Mouse (Mus musculus): ENCODE results near the gene Mip. TPM values are rescaled to one million over a fixed set of nuclear protein-coding genes. Genes with fewer than 3 reads are reported as not detected.

Mip gene
- polyA plus RNA-seq, 1 experiment from 2014 or later: 0.24 TPM

DNA sequence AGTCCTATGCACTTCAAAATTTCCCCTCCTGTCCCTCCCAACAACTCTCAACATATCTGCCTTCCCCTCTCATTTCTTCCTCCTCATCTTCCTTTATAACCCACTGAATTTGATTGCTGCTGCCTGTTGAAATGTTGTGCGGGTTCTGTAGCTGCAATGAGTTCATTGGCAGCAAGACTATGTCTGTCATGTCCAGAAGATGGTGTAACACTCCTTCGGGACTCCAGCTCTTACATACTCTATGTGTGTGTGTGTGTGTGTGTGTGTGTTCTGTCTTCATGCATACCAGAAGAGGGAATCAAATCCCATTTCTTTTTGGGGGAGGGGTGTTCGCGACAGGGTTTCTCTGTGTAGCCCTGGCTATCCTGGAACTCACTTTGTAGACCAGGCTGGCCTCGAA lies 10.7 kb upstream of the Mip start:
- Histone ChIP-seq H3K4me1 (replicated peaks) (peaks cover 20% of the 10 kb centered on the region), H3K27ac (no peak overlapping the region), H3K27me3 (ENCODE audit: insufficient read depth, poor library complexity, severe bottlenecking) (peaks cover 16% of the 10 kb centered on the region), H3K9me3 (no peaks in the 10 kb centered on the region), H3K4me3 (no peak overlapping the region), H3K36me3 (no peaks in the 10 kb centered on the region)
- WGBS: 83% methylated on average over 5 of the region's 5 CpGs
- DNase-seq (ENCODE audit: low spot score): no peak

DNA sequence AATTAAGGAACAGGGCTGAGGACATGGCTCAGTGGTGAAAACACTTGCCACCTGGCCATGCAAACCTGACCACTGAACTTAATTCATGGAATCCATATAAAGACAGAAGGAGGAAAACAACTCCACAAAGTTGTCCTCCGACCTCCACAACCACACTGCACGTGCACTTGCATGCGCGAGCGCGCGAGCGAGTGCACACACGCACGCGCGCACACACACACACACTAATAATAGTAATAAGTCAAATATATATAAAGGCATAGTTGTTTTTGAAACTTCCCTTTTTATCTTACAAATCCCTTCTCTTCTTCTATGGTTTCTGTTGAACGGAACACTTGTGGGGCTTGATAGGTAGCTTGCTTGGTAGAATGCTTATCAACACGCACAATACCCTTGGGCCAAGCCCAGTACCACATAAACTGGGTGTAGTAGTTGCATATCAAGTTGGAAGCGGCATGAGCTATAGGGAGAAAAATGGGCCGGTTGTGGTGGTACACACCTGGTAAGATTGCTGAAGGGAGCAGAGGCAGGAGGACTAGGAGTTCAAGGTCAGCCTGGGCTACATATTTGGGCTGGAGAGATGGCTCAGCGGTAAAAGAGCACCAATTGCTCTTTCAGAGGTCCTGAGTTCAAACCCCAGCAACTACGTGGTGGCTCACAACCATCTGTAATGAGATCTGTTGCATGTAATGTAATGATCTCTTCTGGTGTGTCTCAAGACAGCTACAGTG lies 7.1 kb upstream of the Mip start:
- H3K9me3 ChIP-seq: no peaks in the 10 kb centered on the region
- H3K36me3 ChIP-seq: no peaks in the 10 kb centered on the region
- H3K4me3 ChIP-seq: no peak overlapping the region
- H3K27me3 ChIP-seq (ENCODE audit: insufficient read depth, poor library complexity, severe bottlenecking): peaks cover 10% of the 10 kb centered on the region
- WGBS: 95% methylated on average over 18 of the region's 18 CpGs
- H3K4me1 ChIP-seq (replicated peaks): peaks cover 4% of the 10 kb centered on the region
- no peak overlapping the region for H3K27ac ChIP-seq
- no peak for DNase-seq (ENCODE audit: low spot score)

GRCm38 (mm10) chr10:128221533-128222286 lies 3.9 kb upstream of the Mip start:
- Histone ChIP-seq H3K36me3 (no peaks in the 10 kb centered on the region), H3K27ac (no peak overlapping the region), H3K4me1 (replicated peaks) (peaks cover 24% of the 10 kb centered on the region), H3K9me3 (no peaks in the 10 kb centered on the region), H3K4me3 (no peak overlapping the region), H3K27me3 (ENCODE audit: insufficient read depth, poor library complexity, severe bottlenecking) (no peaks in the 10 kb centered on the region)
- 62% methylated on average over 16 of the region's 16 CpGs for WGBS
- no peak for DNase-seq (ENCODE audit: low spot score)

DNA sequence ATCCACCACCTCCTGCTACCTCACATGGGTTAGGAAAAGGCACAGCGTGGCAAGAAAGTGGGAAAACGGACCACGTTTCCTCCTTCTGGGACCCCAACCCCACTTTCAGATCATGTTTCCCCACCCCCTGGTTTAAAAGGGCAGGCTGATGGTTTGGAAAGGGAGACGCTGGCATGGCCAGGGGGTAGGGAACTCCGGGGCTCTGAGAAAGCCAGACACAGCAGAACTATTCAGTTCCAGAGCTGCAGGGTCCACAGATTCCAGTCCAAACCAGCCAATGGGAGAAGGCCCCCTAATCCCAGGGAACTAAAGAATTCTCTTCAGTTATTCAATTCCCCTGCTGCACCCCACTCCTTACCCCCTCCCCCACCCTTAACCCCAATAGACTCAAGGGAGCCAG lies 574 bp upstream of the Mip start:
- DNase-seq (ENCODE audit: low spot score): no peak
- 52% methylated on average over 5 of the region's 5 CpGs for WGBS
- Histone ChIP-seq H3K4me1 (replicated peaks) (peaks cover 24% of the 10 kb centered on the region), H3K27me3 (ENCODE audit: insufficient read depth, poor library complexity, severe bottlenecking) (no peaks in the 10 kb centered on the region), H3K36me3 (no peaks in the 10 kb centered on the region), H3K9me3 (no peaks in the 10 kb centered on the region), H3K4me3 (peak overlapping the region; percentile 1; the same call in 1 of the 2 replicates), H3K27ac (no peak overlapping the region)

DNA sequence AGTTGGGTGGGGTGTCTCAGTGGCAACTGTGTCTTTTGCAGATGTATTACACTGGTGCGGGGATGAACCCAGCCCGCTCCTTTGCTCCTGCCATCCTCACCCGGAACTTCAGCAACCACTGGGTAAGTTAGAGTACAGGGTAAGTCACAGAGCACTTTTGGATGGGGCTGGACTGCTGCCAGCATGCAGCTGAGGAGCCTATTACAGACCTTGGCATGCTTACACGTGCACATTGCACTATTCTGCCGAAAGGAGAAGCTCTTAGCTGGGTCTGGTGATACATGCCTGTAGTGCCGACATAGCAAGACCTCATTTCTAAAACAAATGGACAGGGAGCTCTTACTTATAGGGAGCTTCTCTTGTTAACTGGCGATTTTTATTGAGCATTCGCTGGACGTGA lies 2.0 kb downstream of the Mip start:
- no peak for DNase-seq (ENCODE audit: low spot score)
- no peaks in the 10 kb centered on the region for H3K27me3 ChIP-seq (ENCODE audit: insufficient read depth, poor library complexity, severe bottlenecking)
- H3K9me3 ChIP-seq: no peaks in the 10 kb centered on the region
- H3K36me3 ChIP-seq: no peaks in the 10 kb centered on the region
- WGBS: 90% methylated on average over 9 of the region's 9 CpGs
- no peak overlapping the region for H3K4me3 ChIP-seq
- peaks cover 31% of the 10 kb centered on the region for H3K4me1 ChIP-seq (replicated peaks)
- no peak overlapping the region for H3K27ac ChIP-seq

- Histone ChIP-seq H3K27me3 (ENCODE audit: insufficient read depth, poor library complexity, severe bottlenecking) (no peaks in the 10 kb centered on the region), H3K4me1 (replicated peaks) (peaks cover 35% of the 10 kb centered on the region), H3K4me3 (no peak overlapping the region), H3K9me3 (no peaks in the 10 kb centered on the region), H3K27ac (no peak overlapping the region), H3K36me3 (no peaks in the 10 kb centered on the region)
- WGBS: 96% methylated on average over 8 of the region's 8 CpGs
- DNase-seq (ENCODE audit: low spot score): no peak
Measured at GRCm38 (mm10) chr10:128228009-128228408, 2.4 kb downstream of the Mip start.

- WGBS: 82% methylated on average over 12 of the region's 12 CpGs
- H3K4me3 ChIP-seq: no peak overlapping the region
Measured at GRCm38 (mm10) chr10:128230582-128230981, 4.9 kb downstream of the Mip start.

GRCm38 (mm10) chr10:128231146-128231545 lies 5.5 kb downstream of the Mip start:
- Histone ChIP-seq H3K4me3 (peak overlapping the region; percentile 85), H3K27ac (peak overlapping the region; percentile 99), H3K9me3 (no peaks in the 10 kb centered on the region), H3K4me1 (replicated peaks) (peaks cover 22% of the 10 kb centered on the region), H3K27me3 (ENCODE audit: insufficient read depth, poor library complexity, severe bottlenecking) (no peaks in the 10 kb centered on the region), H3K36me3 (peaks cover 18% of the 10 kb centered on the region)
- no peak for DNase-seq (ENCODE audit: low spot score)
- 44% methylated on average over 5 of the region's 5 CpGs for WGBS

More at GRCm38 (mm10) chr10:128230582-128230981, 4.9 kb downstream of the Mip start:
- Histone ChIP-seq H3K36me3 (peaks cover 15% of the 10 kb centered on the region), H3K27me3 (ENCODE audit: insufficient read depth, poor library complexity, severe bottlenecking) (no peaks in the 10 kb centered on the region), H3K9me3 (no peaks in the 10 kb centered on the region), H3K27ac (peak overlapping the region; percentile 99), H3K4me1 (replicated peaks) (peaks cover 28% of the 10 kb centered on the region)
- no peak for DNase-seq (ENCODE audit: low spot score)

DNA sequence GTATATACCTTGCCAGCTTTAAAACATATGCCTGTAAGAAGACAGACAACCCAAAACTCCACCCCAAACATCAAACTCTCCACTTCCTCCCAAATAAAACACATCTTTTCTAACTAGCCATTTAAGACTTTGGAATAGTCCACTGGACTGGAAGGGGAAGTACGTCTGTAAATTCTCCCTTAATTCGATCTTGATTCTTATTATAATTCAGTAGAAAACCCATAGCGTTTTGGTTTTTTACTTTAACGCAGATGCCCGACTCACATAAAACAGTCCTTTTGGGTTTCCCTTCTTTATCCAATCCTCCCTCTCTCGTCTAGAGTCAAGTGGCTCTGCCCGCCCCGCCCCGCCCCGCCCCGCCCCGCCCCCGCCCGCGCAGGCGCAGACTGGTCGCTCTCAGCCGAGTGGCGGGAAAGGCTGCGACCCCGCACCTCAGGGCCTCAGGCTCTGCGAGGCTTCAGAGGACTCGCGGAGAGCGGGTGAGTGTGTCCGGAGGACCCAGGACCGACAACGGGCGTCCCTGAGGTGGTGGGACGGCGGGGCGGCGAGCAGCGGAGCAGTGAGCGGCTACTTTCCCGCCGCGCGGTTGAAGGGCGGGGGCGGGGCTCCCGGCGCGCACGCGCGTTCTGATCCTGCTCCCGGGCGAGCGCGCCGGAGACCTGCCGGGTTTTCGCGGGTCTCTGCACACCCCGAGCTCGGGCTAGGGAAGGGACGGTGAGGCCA lies 6.2 kb downstream of the Mip start, which contains the start of gene Timeless:
Timeless (plus strand) TSS at position 369 of the 723 bp plus-strand sequence.
- Histone ChIP-seq H3K27me3 (ENCODE audit: insufficient read depth, poor library complexity, severe bottlenecking) (no peaks in the 10 kb centered on the region), H3K4me1 (replicated peaks) (peaks cover 19% of the 10 kb centered on the region), H3K4me3 (peak within 1 kb of the TSS; percentile 85), H3K9me3 (no peaks in the 10 kb centered on the region), H3K27ac (peak within 1 kb of the TSS; percentile 99), H3K36me3 (peaks cover 18% of the 10 kb centered on the region)
- DNase-seq (ENCODE audit: low spot score): peak; percentile 89
- WGBS: under 1% methylated on average over 58 of the region's 58 CpGs

DNA sequence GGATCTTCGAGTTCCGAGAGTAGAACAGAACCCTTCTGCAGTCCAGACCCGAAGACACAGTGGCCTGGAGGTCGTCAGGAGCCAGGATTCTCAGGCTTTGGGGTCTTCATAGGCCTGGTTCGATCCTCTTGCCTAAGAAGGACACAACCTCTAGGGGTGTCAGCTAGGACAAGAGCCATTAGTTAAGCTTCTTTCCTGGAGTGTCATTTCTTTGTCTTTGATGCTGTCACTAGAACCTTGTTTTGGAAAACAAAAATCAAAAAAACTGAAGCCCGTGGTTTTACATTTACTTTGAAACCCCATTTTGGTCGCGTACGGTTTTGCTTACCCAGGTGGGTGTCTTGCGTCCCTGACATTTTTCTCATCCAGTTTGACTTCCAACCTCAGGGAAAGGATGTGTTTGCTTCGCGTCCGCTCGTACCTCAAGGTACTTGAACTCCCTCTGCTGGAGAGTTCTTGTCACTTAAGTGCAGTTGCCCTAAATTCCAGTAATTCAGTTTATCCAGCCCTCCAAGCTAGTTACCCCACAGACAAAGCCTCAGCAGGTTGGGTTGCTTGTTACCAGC lies 6.9 kb downstream of the Mip start:
- Histone ChIP-seq H3K4me1 (replicated peaks) (peaks cover 19% of the 10 kb centered on the region), H3K27ac (peak overlapping the region; percentile 99), H3K9me3 (no peaks in the 10 kb centered on the region), H3K27me3 (ENCODE audit: insufficient read depth, poor library complexity, severe bottlenecking) (no peaks in the 10 kb centered on the region), H3K36me3 (peaks cover 19% of the 10 kb centered on the region), H3K4me3 (peak overlapping the region; percentile 85)
- under 1% methylated on average over 14 of the region's 14 CpGs for WGBS
- peak; percentile 64 for DNase-seq (ENCODE audit: low spot score)

DNA sequence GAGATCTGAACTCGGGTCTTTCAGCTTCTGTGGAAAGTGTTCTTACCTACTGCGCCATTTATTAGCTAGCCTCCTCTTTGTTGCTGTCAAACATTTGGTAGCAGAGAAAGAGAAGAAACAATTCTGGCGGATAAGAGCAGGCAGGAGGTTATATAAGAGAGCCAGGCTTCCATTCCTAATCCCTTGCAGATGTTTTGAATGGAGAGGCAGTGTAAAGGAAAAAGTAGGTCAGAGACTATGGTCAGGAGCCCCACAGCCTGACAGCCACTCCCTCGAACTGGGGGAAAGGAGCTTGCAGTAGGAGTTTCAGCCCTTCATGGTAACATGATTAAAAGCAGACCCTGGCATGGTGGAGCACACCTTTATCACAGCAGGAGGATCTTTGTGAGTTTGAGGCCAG lies 10.7 kb downstream of the Mip start:
- H3K4me3 ChIP-seq: no peak overlapping the region
- no peak for DNase-seq (ENCODE audit: low spot score)
- no peaks in the 10 kb centered on the region for H3K27me3 ChIP-seq (ENCODE audit: insufficient read depth, poor library complexity, severe bottlenecking)
- no peak overlapping the region for H3K27ac ChIP-seq
- peaks cover 16% of the 10 kb centered on the region for H3K4me1 ChIP-seq (replicated peaks)
- 72% methylated on average over 4 of the region's 4 CpGs for WGBS
- H3K9me3 ChIP-seq: no peaks in the 10 kb centered on the region
- peaks cover 53% of the 10 kb centered on the region for H3K36me3 ChIP-seq

DNA sequence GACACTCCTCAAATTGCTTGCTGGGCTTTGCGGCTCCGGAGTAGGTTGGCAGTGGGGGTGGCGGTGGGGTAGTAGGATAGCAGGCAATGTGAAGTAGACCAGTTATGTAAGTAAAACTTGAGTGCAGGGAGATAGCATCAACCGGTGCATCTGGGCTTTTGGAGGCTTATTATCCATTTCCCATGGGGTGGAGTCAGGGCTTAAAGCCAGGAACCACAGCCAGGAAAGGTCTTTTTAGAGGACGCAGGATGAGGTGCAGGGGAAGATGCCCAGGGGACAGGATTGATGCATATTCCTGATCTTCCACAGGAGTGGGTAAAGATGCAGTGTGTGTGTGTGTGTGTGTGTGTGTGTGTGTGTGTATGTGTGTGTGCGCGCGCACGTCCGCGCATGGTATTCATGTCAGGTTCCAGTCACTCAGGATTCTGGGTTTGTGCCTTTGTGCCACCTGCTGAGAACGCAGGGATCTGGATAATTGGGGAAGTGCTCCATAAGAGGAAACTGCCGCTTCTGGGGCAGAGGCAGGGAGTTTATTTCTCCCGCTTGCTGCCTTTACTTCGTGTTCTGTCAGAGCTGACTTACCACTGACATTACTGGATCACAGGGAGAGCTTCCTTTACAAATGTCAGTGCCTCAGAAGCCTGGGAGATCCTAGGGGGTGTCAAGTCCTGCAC lies 12.3 kb downstream of the Mip start:
- DNase-seq (ENCODE audit: low spot score): no peak
- WGBS: 89% methylated on average over 15 of the region's 15 CpGs
- no peaks in the 10 kb centered on the region for H3K27me3 ChIP-seq (ENCODE audit: insufficient read depth, poor library complexity, severe bottlenecking)
- no peak overlapping the region for H3K27ac ChIP-seq
- H3K9me3 ChIP-seq: no peaks in the 10 kb centered on the region
- peaks cover 10% of the 10 kb centered on the region; the same call in 1 of the 2 replicates for H3K4me1 ChIP-seq (replicated peaks)
- no peak overlapping the region for H3K4me3 ChIP-seq
- H3K36me3 ChIP-seq: peaks cover 69% of the 10 kb centered on the region
